Mouse (Mus musculus): Measurements from ENCODE around the gene Alpi.

Alpi gene

GRCm38 (mm10) chr1:87101411-87101810 is at the start of gene Alpi:
TSS of gene Alpi (minus strand) at chr1:87101606.
- no peak for DNase-seq (ENCODE audit: low read depth, low spot score)

DNA sequence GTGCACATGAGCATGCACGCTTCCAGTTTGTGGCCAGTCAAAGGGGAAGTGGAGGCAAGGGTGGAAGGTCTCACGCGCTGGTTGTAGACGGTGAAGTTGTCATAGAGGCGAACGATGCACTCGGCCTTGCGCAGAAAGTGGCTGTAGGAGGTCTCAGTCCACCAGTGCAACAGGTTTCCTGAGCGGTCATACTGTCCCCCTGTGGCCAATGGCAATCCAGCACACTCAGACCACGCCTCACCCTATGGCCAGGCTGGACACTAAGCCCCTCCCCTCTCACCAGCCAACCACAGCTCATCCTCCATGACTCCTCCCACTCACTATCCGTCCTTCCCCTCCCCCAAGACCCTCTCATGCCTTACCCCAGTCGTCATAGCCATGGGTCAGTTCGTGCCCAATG is 48.0 kb upstream of the Alpi start:
- DNase-seq (ENCODE audit: low read depth, low spot score), result no peak

- DNase-seq (ENCODE audit: low read depth, low spot score), result no peak
Observed at GRCm38 (mm10) chr1:87143141-87143540, 41.7 kb upstream of the Alpi start.

- DNase-seq (ENCODE audit: low read depth, low spot score), result no peak
Observed at GRCm38 (mm10) chr1:87142456-87142855, 41.0 kb upstream of the Alpi start.

DNA sequence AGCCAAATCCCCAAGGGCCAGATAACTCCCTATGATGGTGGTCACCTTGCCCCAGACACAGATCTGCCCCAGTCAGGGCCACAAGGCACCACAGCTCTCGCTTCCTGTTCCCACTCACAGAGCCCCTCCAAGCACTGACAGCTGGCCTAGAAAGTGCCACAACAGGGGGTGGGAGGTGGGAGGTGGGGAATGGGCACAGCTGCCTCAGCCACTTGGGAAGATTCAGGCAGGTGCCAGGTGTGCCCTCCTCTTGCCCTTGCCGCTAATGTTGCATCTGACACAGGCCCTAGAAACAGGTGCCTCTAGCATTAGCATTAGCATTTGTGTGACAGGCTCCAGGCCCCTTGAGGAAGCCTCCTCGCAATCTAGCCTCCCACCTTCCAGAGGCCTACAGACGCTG is 40.1 kb upstream of the Alpi start:
- DNase-seq (ENCODE audit: low read depth, low spot score), result no peak

GRCm38 (mm10) chr1:87131803-87132202 is 30.4 kb upstream of the Alpi start:
- DNase-seq (ENCODE audit: low read depth, low spot score), result no peak

- peak; percentile 3 for DNase-seq (ENCODE audit: low read depth, low spot score)
Observed at GRCm38 (mm10) chr1:87127206-87128030, 26.0 kb upstream of the Alpi start.

GRCm38 (mm10) chr1:87124673-87125072 is 23.3 kb upstream of the Alpi start, which contains the start of gene Akp3:
TSS of gene Akp3 (plus strand) at chr1:87124973.
- no peak for DNase-seq (ENCODE audit: low read depth, low spot score)

DNA sequence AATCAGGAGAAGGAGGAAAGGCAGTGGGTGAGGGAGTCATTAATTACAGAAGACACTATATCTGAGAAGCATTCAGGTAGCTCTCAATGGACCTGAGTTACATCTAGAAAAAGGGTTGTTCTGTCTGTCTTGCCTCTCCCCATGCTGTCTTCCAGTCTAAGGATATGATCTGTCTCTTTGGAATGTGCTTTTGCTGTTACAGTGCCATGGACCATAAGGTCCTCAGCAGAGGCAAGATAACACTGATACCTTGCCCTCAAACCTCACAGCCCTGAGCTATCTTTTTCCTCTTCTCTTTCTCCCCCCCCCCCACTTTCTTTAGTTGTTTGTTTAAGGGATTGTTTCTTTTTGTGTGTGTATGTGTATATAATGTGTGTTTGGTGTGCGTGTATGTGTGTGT is 13.4 kb upstream of the Alpi start:
- no peak for DNase-seq (ENCODE audit: low read depth, low spot score)

DNA sequence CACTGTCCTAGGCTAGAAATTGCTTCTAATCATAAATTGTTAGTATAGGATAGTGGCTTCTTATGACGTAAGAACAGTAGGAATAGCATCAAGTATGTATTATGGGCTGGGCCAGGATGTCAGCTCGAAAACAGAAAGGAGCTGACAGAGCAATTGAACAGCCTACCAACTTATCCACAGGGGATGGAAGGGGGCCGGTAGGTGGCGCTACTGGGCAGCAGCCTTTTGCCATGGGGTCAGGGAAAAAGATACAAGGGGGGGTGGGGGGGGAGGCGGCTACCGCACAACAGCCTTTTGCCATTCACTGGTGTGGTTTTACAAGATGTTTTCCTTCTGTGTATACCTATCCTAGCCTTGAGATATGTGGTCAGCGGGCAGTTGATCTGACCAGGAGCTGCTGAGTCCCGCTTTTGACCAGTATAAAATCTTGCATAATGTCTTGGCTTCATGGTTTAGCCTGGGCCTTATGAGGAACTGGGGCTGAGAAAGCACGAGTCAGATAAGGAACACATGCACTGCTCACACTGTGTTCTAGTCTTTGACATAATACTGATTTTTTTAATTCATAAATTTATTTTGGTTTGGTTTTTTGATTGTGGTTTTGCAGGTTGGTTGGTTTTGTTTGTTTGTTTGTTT is 10.4 kb upstream of the Alpi start:
- peak; percentile 44 for DNase-seq (ENCODE audit: low read depth, low spot score)

GRCm38 (mm10) chr1:87108564-87108963 is 7.2 kb upstream of the Alpi start:
- no peak for DNase-seq (ENCODE audit: low read depth, low spot score)

DNA sequence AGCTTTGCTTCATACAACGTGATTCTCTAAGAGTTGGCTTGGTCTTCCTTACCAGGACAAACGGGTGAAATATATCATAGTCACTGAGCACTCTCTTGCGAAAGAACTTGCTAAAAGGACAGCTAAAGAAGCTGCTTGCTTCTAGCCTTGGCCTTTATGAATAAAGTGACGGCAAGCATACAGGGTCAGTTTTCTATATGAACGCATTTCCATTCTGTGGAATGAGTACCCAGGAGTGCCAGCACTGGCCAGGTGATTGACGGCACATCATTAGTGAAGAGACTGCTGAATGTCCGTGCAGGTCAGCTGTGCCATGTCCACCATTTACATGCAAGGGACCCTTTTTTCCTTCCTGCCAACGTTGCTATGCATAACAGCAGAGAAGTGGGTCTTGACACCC is 5.1 kb upstream of the Alpi start:
- DNase-seq (ENCODE audit: low read depth, low spot score), result no peak

DNA sequence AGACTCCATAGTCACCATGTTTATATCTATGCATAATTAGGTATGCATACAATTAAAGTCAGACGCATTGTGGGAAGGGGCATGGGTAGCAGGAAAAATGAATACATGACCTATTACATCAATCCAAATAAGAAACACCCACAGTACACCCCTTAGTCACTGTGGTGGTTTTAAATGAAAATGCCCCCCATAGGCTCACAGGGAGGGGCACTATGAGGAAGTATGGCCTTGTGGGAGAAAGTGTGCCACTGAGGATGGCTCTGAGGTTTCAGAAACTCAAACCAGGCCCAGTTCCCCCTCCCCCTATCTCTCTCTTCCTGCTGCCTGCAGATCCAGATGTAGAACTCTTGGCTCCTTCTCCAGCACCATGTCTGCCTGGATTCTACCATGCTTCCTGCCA is 2.5 kb upstream of the Alpi start:
- DNase-seq (ENCODE audit: low read depth, low spot score), result no peak

- no peak for DNase-seq (ENCODE audit: low read depth, low spot score)
Observed at GRCm38 (mm10) chr1:87102114-87102513, 708 bp upstream of the Alpi start.

DNA sequence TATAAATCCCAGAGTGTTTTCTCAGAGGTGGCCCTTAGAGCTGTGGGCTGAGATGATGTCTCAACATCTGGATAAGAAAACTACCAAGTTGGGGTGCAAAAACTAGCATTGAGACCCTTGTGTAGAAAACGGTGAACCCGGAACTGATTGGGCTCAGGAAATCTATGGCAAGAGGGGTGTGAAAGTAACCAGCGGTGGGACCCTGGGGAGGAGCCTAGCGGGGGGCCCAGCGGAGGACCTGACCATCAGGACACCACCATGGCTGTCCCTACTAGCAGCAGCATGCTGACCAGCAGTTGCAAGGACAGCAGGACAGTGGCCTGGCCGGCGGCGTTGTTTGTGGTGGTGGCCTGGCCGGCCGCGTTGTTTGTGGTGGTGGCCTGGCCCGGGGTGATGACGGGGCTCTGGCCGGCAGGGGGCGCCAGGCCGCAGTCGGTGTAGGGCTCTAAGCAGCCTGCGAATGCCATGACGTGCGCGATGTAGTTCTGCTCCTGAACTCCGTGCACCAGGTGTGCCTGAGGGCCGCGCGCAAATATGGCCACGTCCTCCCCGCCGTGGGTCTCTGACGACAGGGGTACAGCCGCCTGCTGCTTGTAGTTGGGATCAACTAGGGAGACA is 2.9 kb downstream of the Alpi start:
- DNase-seq (ENCODE audit: low read depth, low spot score), result peak; percentile 66

DNA sequence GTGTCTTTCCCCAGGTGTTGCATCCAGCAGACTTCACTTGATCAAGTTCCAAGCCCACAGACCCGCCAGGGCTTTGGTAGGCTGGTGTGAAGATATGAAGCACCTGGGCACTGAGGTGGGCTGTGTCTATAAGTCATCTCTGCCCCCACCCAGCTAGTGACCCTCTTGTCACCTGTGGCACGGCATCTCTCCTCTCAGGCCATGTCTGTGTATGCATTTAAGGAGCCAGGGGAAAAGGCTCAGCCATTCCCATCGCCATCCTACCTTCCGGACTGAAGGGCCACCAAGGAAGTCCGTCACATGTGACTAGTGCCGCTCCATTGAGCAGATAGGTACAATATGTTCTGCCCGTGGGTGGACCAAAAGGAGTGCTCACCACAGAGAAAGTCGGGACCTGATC is 5.8 kb downstream of the Alpi start:
- no peak for DNase-seq (ENCODE audit: low read depth, low spot score)

DNA sequence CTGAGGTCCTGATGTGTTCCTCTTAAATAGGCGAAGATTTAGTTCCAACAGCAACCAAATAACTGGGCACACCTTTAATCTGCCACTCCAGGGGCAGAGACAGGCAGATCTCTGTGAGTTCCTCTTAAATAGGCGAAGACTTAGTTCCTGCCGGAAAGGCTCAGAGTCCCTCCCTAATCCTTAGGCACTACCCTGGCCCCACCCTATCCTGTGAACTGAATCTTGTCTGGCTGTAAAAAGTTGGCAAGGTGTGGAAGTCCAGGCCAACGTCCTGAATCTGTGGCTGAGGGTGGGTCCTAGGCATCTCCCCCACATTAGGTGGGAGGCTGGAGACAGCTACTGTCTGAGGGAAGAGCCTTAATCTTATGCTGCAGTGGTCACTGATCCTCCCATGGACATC is 11.6 kb downstream of the Alpi start, which contains the start of gene Alppl2:
Gene Alppl2, minus strand, starts transcription at position 101 of the 400 bp plus-strand sequence.
- DNase-seq (ENCODE audit: low read depth, low spot score), result no peak

DNA sequence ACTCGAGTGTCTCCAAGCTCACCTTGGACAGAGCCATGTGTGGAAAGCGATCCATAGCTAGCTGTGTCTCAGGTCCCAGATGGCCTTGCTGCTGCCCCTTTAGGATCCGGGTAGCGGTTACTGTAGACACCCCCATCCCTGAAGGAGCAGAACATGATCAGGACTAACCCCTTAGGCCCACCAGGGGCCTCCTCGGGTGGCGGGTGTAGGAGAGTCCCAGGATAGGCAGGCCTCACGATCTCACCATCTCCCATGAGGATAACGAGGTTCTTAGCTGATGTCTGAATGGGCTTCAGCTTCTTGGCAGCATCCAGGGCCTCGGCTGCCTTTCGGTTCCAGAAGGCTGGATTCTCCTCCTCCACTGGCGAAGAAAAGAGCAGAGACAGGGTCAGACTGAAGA is 12.2 kb downstream of the Alpi start:
- DNase-seq (ENCODE audit: low read depth, low spot score), result no peak

DNA sequence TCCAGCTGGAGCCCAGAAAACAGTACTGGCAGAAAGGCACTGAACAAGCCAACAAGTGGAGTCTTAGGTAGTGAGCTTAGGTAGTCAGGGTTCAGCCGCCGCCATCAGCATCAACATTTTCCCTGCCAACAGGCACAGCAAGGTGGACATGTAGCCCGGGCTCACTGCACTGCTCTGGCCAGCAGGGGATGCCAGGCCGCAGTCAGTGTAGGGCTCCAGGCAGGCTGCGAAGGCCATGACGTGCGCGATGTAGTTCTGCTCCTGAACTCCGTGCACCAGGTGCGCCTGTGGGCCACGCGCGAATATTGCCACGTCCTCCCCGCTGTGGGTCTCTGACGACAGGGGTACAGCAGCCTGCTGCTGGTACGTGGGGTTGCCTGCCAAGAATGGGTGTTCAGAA is 14.4 kb downstream of the Alpi start:
- no peak for DNase-seq (ENCODE audit: low read depth, low spot score)

GRCm38 (mm10) chr1:87086196-87086595 is 15.2 kb downstream of the Alpi start:
- DNase-seq (ENCODE audit: low read depth, low spot score), result no peak

- DNase-seq (ENCODE audit: low read depth, low spot score), result no peak
Observed at GRCm38 (mm10) chr1:87073776-87074175, 27.6 kb downstream of the Alpi start.

DNA sequence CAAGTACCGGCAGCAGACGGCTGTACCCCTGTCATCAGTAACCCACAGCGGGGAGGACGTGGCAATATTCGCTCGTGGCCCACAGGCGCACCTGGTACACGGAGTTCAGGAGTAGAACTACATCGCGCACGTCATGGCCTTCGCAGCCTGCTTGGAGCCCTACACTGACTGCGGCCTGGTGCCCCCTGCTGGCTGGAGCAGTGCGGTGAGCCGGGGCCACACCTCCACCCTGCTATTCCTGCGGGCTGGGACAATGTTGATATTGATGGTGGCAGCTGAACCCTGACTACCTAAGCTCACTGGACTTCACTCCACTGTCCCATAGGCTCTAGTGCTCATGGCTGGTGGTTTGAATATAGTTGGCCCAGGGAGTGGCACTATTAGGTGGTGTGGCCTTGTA is 30.7 kb downstream of the Alpi start:
- DNase-seq (ENCODE audit: low read depth, low spot score), result peak; percentile 60

DNA sequence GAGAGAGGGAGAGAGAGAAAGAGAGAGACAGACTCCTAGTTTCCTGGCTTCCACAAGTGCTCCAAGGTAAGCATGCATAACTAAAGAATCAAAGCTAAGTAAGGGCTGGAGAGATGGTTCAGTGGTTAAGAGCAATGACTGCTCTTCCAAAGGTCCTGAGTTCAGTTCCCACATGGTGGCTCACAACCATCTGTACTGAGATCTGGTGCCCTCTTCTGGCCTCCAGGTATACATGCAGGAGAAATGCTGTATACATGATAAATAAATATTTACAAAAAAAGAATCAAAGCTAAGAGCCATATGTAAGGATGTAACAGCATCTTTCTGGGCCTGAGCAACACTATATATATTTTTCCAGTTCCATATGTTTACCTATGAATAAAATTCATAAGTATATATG is 40.5 kb downstream of the Alpi start:
- DNase-seq (ENCODE audit: low read depth, low spot score), result no peak

Data from CD4-positive, CD25-positive, alpha-beta regulatory T cell, adult 2 months (primary cell).